Mouse (Mus musculus) neural tube, embryonic 14.5 days (tissue): ENCODE data around the gene Gm20388. TPM values are rescaled to one million over a fixed set of nuclear protein-coding genes. Genes with fewer than 3 reads are reported as not detected.

ENCODE experiments used
- ATAC-seq: fragments of 200-750 bp; cut with Nextera tagmentation; 2 replicates; pipeline ENCODE4 v1.8.0; 2017; ENCODE audit warnings: low read depth, mild to moderate bottlenecking, moderate TSS enrichment, moderate library complexity
- H3K27ac ChIP-seq: fragments of 300-500 bp; sonication (generic); 2 replicates; pipeline ENCODE4 v1.5.1; 2014; ENCODE audit warnings: low read depth, mild to moderate bottlenecking, control low read depth, low read length, moderate library complexity, mixed read lengths
- H3K27me3 ChIP-seq: fragments of 300-500 bp; sonication (generic); 2 replicates; pipeline ENCODE4 v1.6.1; 2014; ENCODE audit warnings: low read length; ENCODE audit not compliant: control insufficient read depth, insufficient read depth
- H3K36me3 ChIP-seq: fragments of 300-500 bp; sonication (generic); 2 replicates; pipeline ENCODE4 v1.6.1; 2014; ENCODE audit warnings: low read length, mixed read lengths; ENCODE audit not compliant: control insufficient read depth, insufficient read depth
- H3K4me1 ChIP-seq: fragments of 300-500 bp; sonication (generic); 2 replicates; pipeline ENCODE4 v1.6.1; 2014; ENCODE audit warnings: low read length; ENCODE audit not compliant: control insufficient read depth, insufficient read depth
- H3K4me2 ChIP-seq: fragments of 300-500 bp; sonication (generic); 2 replicates; pipeline ENCODE4 v1.6.1; 2014; ENCODE audit warnings: mild to moderate bottlenecking, low read depth, low read length, control low read depth
- H3K4me3 ChIP-seq: fragments of 300-500 bp; sonication (generic); 2 replicates; pipeline ENCODE4 v1.5.1; 2014; ENCODE audit warnings: low read depth, low read length, control low read depth, mixed read lengths
- H3K9ac ChIP-seq: fragments of 300-500 bp; sonication (generic); replicated peaks from 2 replicates; pipeline ENCODE4 v1.6.1; 2014; ENCODE audit warnings: low read depth, mild to moderate bottlenecking, control low read depth, low read length, mixed read lengths
- H3K9me3 ChIP-seq: fragments of 300-500 bp; sonication (generic); 2 replicates; pipeline ENCODE4 v1.6.1; 2016; ENCODE audit warnings: low read length; ENCODE audit not compliant: control insufficient read depth
- WGBS: fragments of 180-500 bp; shearing (Covaris S2); extraction: QIAGEN DNeasy Blood & Tissue Kit; methylation state at CpG from one replicate; pipeline ENCODE4 v1.1.7; 2014; 5-methylcytosine and 5-hydroxymethylcytosine counted together
- polyA plus RNA-seq: library from polyadenylated mRNA; unstranded; fragments of >200 nt; fragmentation: Nextera tagmentation; extraction: Ambion mirVana; gene quantifications from 2 replicates; pipeline ENCODE4 v1.2.1, GENCODE M21; 2014

Gm20388 gene
- polyA plus RNA-seq, 1 experiment from 2014 or later: 10.3 TPM

- Histone ChIP-seq H3K9ac (no peak overlapping the region), H3K27ac (no peak overlapping the region), H3K27me3 (no peaks in the 10 kb centered on the region), H3K4me1 (no peaks in the 10 kb centered on the region), H3K4me2 (no peak overlapping the region), H3K4me3 (no peak overlapping the region), H3K36me3 (peaks cover 69% of the 10 kb centered on the region), H3K9me3 (no peaks in the 10 kb centered on the region)
- ATAC-seq: no peak
- 85% methylated on average over 9 of the region's 9 CpGs for WGBS
These were observed 2503.7 kb downstream of the Gm20388 start for GRCm38 (mm10) chr8:122414311-122414710.

- Histone ChIP-seq H3K9ac (no peak overlapping the region), H3K4me2 (no peak overlapping the region), H3K36me3 (peaks cover 61% of the 10 kb centered on the region), H3K4me3 (no peak overlapping the region), H3K4me1 (no peaks in the 10 kb centered on the region), H3K9me3 (no peaks in the 10 kb centered on the region), H3K27ac (no peak overlapping the region), H3K27me3 (no peaks in the 10 kb centered on the region)
- no peak for ATAC-seq
- 92% methylated on average over 6 of the region's 6 CpGs for WGBS
These were observed 2504.9 kb downstream of the Gm20388 start for GRCm38 (mm10) chr8:122415554-122415953.

DNA sequence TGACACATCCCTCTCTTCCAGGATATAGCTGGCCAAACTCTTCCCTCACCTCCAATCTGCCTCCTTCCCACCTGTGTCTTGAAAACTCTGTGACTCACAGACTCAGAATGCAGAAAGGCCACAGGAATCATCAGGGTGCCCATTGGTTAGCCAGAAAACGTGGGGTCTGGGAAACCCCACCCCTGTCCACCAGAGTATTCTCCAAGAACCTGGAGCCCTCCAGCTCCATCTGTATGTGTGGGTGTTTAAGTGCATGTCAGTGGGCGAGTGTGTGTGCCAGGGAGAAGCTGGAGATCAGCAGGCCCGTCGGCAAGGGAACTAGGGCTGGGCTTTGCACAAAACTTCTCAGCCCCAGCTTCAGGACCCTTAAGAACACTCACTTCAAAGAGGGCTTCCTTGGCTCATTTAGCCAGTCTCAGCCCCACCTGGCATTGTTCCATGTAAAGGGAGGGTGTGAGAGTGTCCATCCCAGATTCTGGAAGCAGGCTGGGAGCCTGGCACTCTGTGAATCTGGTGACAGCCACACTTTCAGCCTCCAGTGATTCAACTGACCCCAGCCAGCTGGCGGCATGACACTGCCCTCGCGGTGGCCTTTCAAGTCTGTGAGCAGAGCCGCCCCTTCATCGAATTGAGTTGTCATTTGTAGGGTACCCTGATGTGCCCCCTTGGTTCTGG is 2509.4 kb downstream of the Gm20388 start:
- no peak overlapping the region for H3K4me3 ChIP-seq
- no peaks in the 10 kb centered on the region for H3K27me3 ChIP-seq
- peaks cover 19% of the 10 kb centered on the region for H3K36me3 ChIP-seq
- H3K4me2 ChIP-seq: no peak overlapping the region
- H3K27ac ChIP-seq: no peak overlapping the region
- no peak for ATAC-seq
- H3K9ac ChIP-seq: no peak overlapping the region
- H3K4me1 ChIP-seq: no peaks in the 10 kb centered on the region
- no peaks in the 10 kb centered on the region for H3K9me3 ChIP-seq
- WGBS: 76% methylated on average over 9 of the region's 9 CpGs

- H3K27ac ChIP-seq: no peak within 1 kb of the TSS
- H3K9me3 ChIP-seq: no peaks in the 10 kb centered on the region
- H3K4me3 ChIP-seq: no peak within 1 kb of the TSS
- ATAC-seq: no peak
- H3K4me2 ChIP-seq: no peak within 1 kb of the TSS
- H3K36me3 ChIP-seq: peaks cover 14% of the 10 kb centered on the region; the same call in 1 of the 2 replicates
- H3K9ac ChIP-seq: no peak within 1 kb of the TSS
- WGBS: 89% methylated on average over 14 of the region's 14 CpGs
- H3K4me1 ChIP-seq: no peaks in the 10 kb centered on the region
- no peaks in the 10 kb centered on the region for H3K27me3 ChIP-seq
These were observed 2510.9 kb downstream of the Gm20388 start, which contains the start of gene Il17c for GRCm38 (mm10) chr8:122421376-122422070. Gene Il17c, plus strand, starts transcription at chr8:122422020.

DNA sequence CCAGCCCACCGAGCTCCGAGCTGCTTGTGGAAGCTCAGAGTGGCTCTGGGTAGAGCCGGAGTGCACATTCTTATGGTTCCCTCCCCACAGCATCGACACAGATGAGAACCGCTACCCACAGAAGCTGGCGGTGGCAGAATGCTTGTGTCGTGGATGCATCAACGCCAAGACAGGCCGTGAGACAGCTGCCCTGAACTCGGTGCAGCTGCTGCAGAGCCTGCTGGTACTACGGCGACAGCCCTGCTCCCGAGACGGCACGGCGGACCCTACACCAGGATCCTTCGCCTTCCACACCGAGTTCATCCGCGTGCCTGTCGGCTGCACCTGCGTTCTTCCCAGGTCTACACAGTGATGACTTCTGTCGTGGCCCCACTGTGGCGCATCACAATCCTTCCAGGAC is 2512.6 kb downstream of the Gm20388 start:
- 88% methylated on average over 24 of the region's 24 CpGs for whole genome bisulfite sequencing
- H3K36me3 ChIP-seq: peaks cover 3% of the 10 kb centered on the region; the same call in 1 of the 2 replicates
- no peaks in the 10 kb centered on the region for H3K4me1 ChIP-seq
- no peak overlapping the region for H3K4me3 ChIP-seq
- H3K27me3 ChIP-seq: no peaks in the 10 kb centered on the region
- no peak overlapping the region for H3K27ac ChIP-seq
- no peak for ATAC-seq
- H3K9ac ChIP-seq: no peak overlapping the region
- H3K4me2 ChIP-seq: no peak overlapping the region
- H3K9me3 ChIP-seq: no peaks in the 10 kb centered on the region

GRCm38 (mm10) chr8:122423659-122424058 is 2513.0 kb downstream of the Gm20388 start:
- Histone ChIP-seq H3K27ac (no peak overlapping the region), H3K9ac (no peak overlapping the region), H3K36me3 (no peaks in the 10 kb centered on the region; the same call in 1 of the 2 replicates), H3K9me3 (no peaks in the 10 kb centered on the region), H3K4me3 (no peak overlapping the region), H3K4me1 (no peaks in the 10 kb centered on the region), H3K27me3 (no peaks in the 10 kb centered on the region), H3K4me2 (no peak overlapping the region)
- 63% methylated on average over 5 of the region's 5 CpGs for WGBS
- ATAC-seq: no peak

DNA sequence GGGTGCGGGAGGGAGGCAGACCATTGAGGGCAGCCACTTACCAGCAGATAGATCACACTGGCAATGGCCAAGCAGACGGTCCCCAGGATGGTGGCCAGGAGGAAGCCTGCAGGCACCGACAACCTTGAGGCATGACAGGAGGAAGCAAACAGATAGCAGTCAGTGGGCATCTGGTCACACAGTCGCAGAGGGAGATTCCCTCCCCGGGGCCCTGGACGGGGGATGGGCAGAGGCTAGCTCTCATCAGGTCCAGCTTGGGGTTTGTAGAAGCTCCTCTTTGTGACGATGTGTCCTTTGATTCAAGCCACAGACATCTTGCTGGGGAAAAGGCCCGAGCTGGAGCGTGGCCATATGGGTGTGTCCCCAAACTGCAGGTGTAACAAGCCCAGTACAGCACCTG is 2515.5 kb downstream of the Gm20388 start:
- Histone ChIP-seq H3K36me3 (no peaks in the 10 kb centered on the region), H3K4me1 (no peaks in the 10 kb centered on the region), H3K27me3 (no peaks in the 10 kb centered on the region), H3K9me3 (no peaks in the 10 kb centered on the region), H3K4me3 (no peak overlapping the region), H3K9ac (no peak overlapping the region), H3K27ac (no peak overlapping the region), H3K4me2 (no peak overlapping the region)
- WGBS: 82% methylated on average over 9 of the region's 9 CpGs
- ATAC-seq: no peak

DNA sequence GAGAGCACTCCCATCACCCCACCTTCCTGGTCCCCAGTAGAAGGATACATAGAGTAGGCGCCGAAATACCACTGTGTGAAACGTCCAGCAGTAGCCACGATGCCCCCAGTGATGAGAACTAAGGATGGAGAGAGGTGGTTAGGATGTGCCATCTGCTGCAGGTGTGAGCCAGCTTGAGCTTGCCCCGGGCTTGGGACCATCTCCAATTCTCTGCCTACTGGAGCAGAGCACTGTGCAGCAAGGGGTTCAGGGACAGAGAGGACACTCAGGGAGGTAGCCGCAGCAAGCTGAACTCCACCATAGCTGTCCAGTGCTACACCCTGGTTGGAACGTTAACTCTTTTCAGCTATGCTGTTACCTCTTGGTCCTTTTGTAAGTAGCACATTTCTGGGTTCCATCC is 2517.0 kb downstream of the Gm20388 start:
- 0 out of 2 replicates have a peak overlapping the region, but pooled peaks have one; percentile 11 for H3K9ac ChIP-seq
- H3K4me1 ChIP-seq: no peaks in the 10 kb centered on the region
- no peak overlapping the region for H3K4me3 ChIP-seq
- no peaks in the 10 kb centered on the region for H3K27me3 ChIP-seq
- ATAC-seq: no peak
- WGBS: 88% methylated on average over 7 of the region's 7 CpGs
- H3K4me2 ChIP-seq: no peak overlapping the region
- no peak overlapping the region for H3K27ac ChIP-seq
- no peaks in the 10 kb centered on the region for H3K36me3 ChIP-seq
- no peaks in the 10 kb centered on the region for H3K9me3 ChIP-seq

- no peaks in the 10 kb centered on the region for H3K27me3 ChIP-seq
- no peak overlapping the region for H3K4me2 ChIP-seq
These were observed 2517.5 kb downstream of the Gm20388 start for GRCm38 (mm10) chr8:122428163-122428562.

More at GRCm38 (mm10) chr8:122428163-122428562, 2517.5 kb downstream of the Gm20388 start:
- Histone ChIP-seq H3K36me3 (0 out of 2 replicates have a peak, but pooled peaks cover under 1% of the 10 kb centered on the region), H3K4me3 (no peak overlapping the region), H3K9ac (no peak overlapping the region), H3K27ac (no peak overlapping the region), H3K9me3 (no peaks in the 10 kb centered on the region), H3K4me1 (no peaks in the 10 kb centered on the region)
- ATAC-seq: no peak
- WGBS: 96% methylated on average over 9 of the region's 9 CpGs
